Mouse (Mus musculus) thymus, postnatal 0 days (tissue): ENCODE measurements at regions not wholly inside any gene's neighbourhood (a gene's known extent, or its start where the extent isn't known, plus 50 kb on each side); places are given as distances from the start of the nearest gene placed in this dataset.

Source experiments
- DNase-seq: peaks from one replicate; pipeline ENCODE4 v3.0.0-alpha.2; 2015; ENCODE audit warnings: low spot score

- no peak for DNase-seq
These were observed 118.5 kb upstream of the Sulf2 start for GRCm38 (mm10) chr2:166274016-166274346.

GRCm38 (mm10) chr2:166273312-166274015, 118.0 kb upstream of the Sulf2 start:
- no peak for DNase-seq

GRCm38 (mm10) chr2:166272841-166273240, 117.4 kb upstream of the Sulf2 start:
- DNase-seq = no peak

- DNase-seq = no peak
These were observed 116.7 kb upstream of the Sulf2 start for GRCm38 (mm10) chr2:166272190-166272543.

- no peak for DNase-seq
These were observed 116.1 kb upstream of the Sulf2 start for GRCm38 (mm10) chr2:166271373-166272189.

- DNase-seq = no peak
These were observed 114.5 kb upstream of the Sulf2 start for GRCm38 (mm10) chr2:166270007-166270406.

- no peak for DNase-seq
These were observed 111.5 kb upstream of the Sulf2 start for GRCm38 (mm10) chr2:166266915-166267314.

- DNase-seq = no peak
These were observed 111.0 kb upstream of the Sulf2 start for GRCm38 (mm10) chr2:166266507-166266906.

GRCm38 (mm10) chr2:166264756-166265155, 109.3 kb upstream of the Sulf2 start:
- peak; percentile 44 for DNase-seq

GRCm38 (mm10) chr2:166261799-166262198, 106.3 kb upstream of the Sulf2 start:
- peak; percentile 54 for DNase-seq

- DNase-seq = no peak
These were observed 105.6 kb upstream of the Sulf2 start for GRCm38 (mm10) chr2:166261065-166261464.

GRCm38 (mm10) chr2:166258771-166259180, 103.3 kb upstream of the Sulf2 start:
- no peak for DNase-seq

- no peak for DNase-seq
These were observed 102.2 kb upstream of the Sulf2 start for GRCm38 (mm10) chr2:166257666-166258065.

- DNase-seq = no peak
These were observed 100.7 kb upstream of the Sulf2 start for GRCm38 (mm10) chr2:166256193-166256592.

GRCm38 (mm10) chr2:166254581-166254980, 99.1 kb upstream of the Sulf2 start:
- DNase-seq = no peak

- DNase-seq = no peak
These were observed 96.6 kb upstream of the Sulf2 start for GRCm38 (mm10) chr2:166252107-166252506.

- DNase-seq = no peak
These were observed 96.0 kb upstream of the Sulf2 start for GRCm38 (mm10) chr2:166251421-166251820.

GRCm38 (mm10) chr2:166250571-166250970, 95.1 kb upstream of the Sulf2 start:
- no peak for DNase-seq

- DNase-seq = no peak
These were observed 94.0 kb upstream of the Sulf2 start for GRCm38 (mm10) chr2:166249338-166249950.

GRCm38 (mm10) chr2:166246401-166247189, 91.1 kb upstream of the Sulf2 start:
- DNase-seq = peak; percentile 23

GRCm38 (mm10) chr2:166245219-166245618, 89.8 kb upstream of the Sulf2 start:
- DNase-seq = no peak
